Mouse (Mus musculus) retina, adult 2 months (tissue): Measurements from ENCODE around the gene Loxl3.

ENCODE experiments used
- DNase-seq: peaks from one replicate; pipeline ENCODE4 v3.0.0-alpha.2; 2012; ENCODE audit warnings: low read depth, low spot score

The Loxl3 gene

GRCm38 (mm10) chr6:83033249-83034185 is at the start of gene Loxl3, which contains the start of gene Dok1:
Gene Loxl3 (plus strand): TSS chr6:83034173.
Gene Dok1 (minus strand): TSS chr6:83033471.
- no peak for DNase-seq

- DNase-seq = no peak
Observed at GRCm38 (mm10) chr6:82987411-82987971, 46.5 kb upstream of the Loxl3 start.

- DNase-seq = no peak
Observed at GRCm38 (mm10) chr6:82993696-82994095, 40.3 kb upstream of the Loxl3 start.

- no peak for DNase-seq
Observed at GRCm38 (mm10) chr6:82994372-82994771, 39.6 kb upstream of the Loxl3 start.

GRCm38 (mm10) chr6:82996740-82997315 is 37.1 kb upstream of the Loxl3 start:
- DNase-seq = peak; percentile 87

GRCm38 (mm10) chr6:82997511-82998102 is 36.4 kb upstream of the Loxl3 start:
- no peak for DNase-seq

GRCm38 (mm10) chr6:82998326-82998725 is 35.6 kb upstream of the Loxl3 start:
- no peak for DNase-seq

GRCm38 (mm10) chr6:82999986-83000385 is 34.0 kb upstream of the Loxl3 start:
- DNase-seq = no peak

- no peak for DNase-seq
Observed at GRCm38 (mm10) chr6:83003082-83003481, 30.9 kb upstream of the Loxl3 start.

- no peak for DNase-seq
Observed at GRCm38 (mm10) chr6:83003850-83004249, 30.1 kb upstream of the Loxl3 start.

- no peak for DNase-seq
Observed at GRCm38 (mm10) chr6:83004309-83004708, 29.7 kb upstream of the Loxl3 start.

GRCm38 (mm10) chr6:83004872-83005271 is 29.1 kb upstream of the Loxl3 start:
- DNase-seq = no peak

GRCm38 (mm10) chr6:83005444-83006011 is 28.4 kb upstream of the Loxl3 start:
- DNase-seq = no peak

- no peak for DNase-seq
Observed at GRCm38 (mm10) chr6:83006114-83006513, 27.9 kb upstream of the Loxl3 start.

- DNase-seq = no peak
Observed at GRCm38 (mm10) chr6:83008659-83009058, 25.3 kb upstream of the Loxl3 start.

GRCm38 (mm10) chr6:83010010-83010409 is 24.0 kb upstream of the Loxl3 start:
- DNase-seq = peak; percentile 54

GRCm38 (mm10) chr6:83011255-83011654 is 22.7 kb upstream of the Loxl3 start:
- DNase-seq = no peak

GRCm38 (mm10) chr6:83011756-83012155 is 22.2 kb upstream of the Loxl3 start:
- DNase-seq = no peak

GRCm38 (mm10) chr6:83013444-83013843 is 20.5 kb upstream of the Loxl3 start:
- DNase-seq = no peak

- no peak for DNase-seq
Observed at GRCm38 (mm10) chr6:83014482-83015466, 19.2 kb upstream of the Loxl3 start.

- DNase-seq = no peak
Observed at GRCm38 (mm10) chr6:83015749-83016148, 18.2 kb upstream of the Loxl3 start.
